Mouse (Mus musculus): ENCODE data around the gene Gpr146. TPM values are rescaled to one million over a fixed set of nuclear protein-coding genes. Genes with fewer than 3 reads are reported as not detected.

Gene Gpr146
- polyA plus RNA-seq, 2 experiments, result 1.9 to 2.3 TPM

DNA sequence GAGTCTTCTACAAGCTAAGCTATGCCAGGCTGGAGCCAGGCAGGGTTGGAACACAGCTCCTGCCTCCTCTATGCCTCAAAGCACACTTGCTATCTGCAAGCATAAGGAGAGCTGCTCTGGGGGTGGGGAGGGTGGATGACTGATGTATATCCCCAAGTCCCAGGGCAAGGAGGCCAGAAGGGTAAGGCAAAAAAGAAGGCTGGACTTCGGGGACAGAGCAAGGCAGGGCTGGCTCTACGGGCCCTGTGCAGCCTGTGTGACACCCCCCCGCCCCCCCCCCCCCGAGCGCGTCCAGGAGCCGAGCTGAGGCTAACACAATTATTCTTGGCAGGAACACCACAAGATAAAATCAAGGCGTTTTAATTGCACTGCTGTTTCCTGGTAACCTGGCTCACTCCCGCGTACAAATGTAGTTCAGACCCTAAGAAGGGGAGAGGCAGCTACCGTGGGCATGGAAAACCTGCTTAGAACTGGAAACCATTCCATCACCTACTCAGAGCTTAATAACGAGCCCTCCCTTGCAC is 52.4 kb downstream of the Gpr146 start:
- Histone ChIP-seq H3K27ac (replicated peaks; ENCODE audit: low read depth, low read length) (0 out of 2 replicates have a peak overlapping the region, but pooled peaks have one; percentile 13), H3K27me3 (ENCODE audit: control insufficient read depth, insufficient read depth, low read length) (no peaks in the 10 kb centered on the region), H3K4me2 (replicated peaks; ENCODE audit: low read depth, low read length, severe bottlenecking) (no peak overlapping the region), H3K9me3 (ENCODE audit: control insufficient read depth, low read length) (no peaks in the 10 kb centered on the region), H3K9ac (ENCODE audit: low read depth, low read length, severe bottlenecking) (no peak overlapping the region), H3K36me3 (ENCODE audit: control insufficient read depth, insufficient read depth, low read length) (no peaks in the 10 kb centered on the region; the same call in 1 of the 2 replicates), H3K4me1 (ENCODE audit: control insufficient read depth, insufficient read depth, low read length) (peaks cover 21% of the 10 kb centered on the region), H3K4me3 (replicated peaks; ENCODE audit: low read length) (no peak overlapping the region)
- WGBS, result 25% methylated on average over 12 of the region's 12 CpGs
- DNase-seq (ENCODE audit: low spot score) (no peak), ATAC-seq (ENCODE audit: low FRiP score, low read depth) (no peak)
- no peak for TF ChIP-seq POLR2A (IDR thresholded peaks at IDR 0.05; ENCODE audit: borderline replicate concordance, extremely low read depth, insufficient read depth, insufficient read length)

GRCm38 (mm10) chr5:139432333-139432732 is 54.8 kb downstream of the Gpr146 start:
- Histone ChIP-seq H3K27me3 (ENCODE audit: control insufficient read depth, insufficient read depth, low read length) (no peaks in the 10 kb centered on the region), H3K9me3 (ENCODE audit: control insufficient read depth, low read length) (no peaks in the 10 kb centered on the region), H3K9ac (ENCODE audit: low read depth, low read length, severe bottlenecking) (no peak overlapping the region), H3K4me3 (replicated peaks; ENCODE audit: low read length) (no peak overlapping the region), H3K4me2 (replicated peaks; ENCODE audit: low read depth, low read length, severe bottlenecking) (no peak overlapping the region), H3K27ac (replicated peaks; ENCODE audit: low read depth, low read length) (no peak overlapping the region), H3K4me1 (ENCODE audit: control insufficient read depth, insufficient read depth, low read length) (peaks cover 22% of the 10 kb centered on the region), H3K36me3 (ENCODE audit: control insufficient read depth, insufficient read depth, low read length) (no peaks in the 10 kb centered on the region)
- ATAC-seq (ENCODE audit: low FRiP score, low read depth) (no peak), DNase-seq (ENCODE audit: low spot score) (no peak)
- WGBS, result 56% methylated on average over 6 of the region's 6 CpGs
- no peak for TF ChIP-seq POLR2A (IDR thresholded peaks at IDR 0.05; ENCODE audit: borderline replicate concordance, extremely low read depth, insufficient read depth, insufficient read length)

- 63% methylated on average over 7 of the region's 7 CpGs for WGBS
Measured at GRCm38 (mm10) chr5:139432747-139433508, 55.4 kb downstream of the Gpr146 start.

DNA sequence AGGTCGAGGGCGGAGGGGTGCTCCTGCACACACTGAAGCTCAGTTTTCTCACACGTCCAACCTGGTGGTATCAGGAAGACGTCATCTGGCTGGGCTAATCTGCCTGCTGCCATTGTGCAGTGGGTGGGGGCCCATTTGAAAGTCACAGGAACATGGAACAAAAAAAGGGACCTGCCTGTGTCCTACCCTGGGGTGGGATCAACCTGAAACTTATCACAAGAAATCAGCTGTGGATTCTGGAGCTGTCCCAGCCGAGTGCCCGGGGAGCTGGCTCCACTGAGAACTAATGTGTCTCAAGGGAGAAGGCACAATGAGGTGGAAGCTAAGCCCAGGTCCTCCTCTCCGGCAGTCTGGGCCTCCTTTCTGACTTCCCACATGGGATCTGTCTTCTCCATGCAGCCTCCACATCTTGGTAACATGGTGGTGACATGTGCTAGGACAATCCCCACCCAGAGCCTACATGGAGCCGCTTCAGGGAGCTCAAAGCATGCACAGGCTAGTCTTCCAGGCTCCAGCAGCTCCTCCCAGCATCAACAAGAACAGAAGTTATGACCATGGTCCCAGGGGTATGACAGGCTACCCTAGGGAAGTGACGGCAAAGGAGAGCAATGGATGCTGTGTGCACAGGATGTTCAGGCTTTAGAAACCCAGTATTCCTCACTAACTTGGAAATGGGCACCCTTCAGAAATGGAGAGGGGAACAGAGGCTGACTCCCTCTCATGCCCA is 56.5 kb downstream of the Gpr146 start:
- Histone ChIP-seq H3K4me2 (replicated peaks; ENCODE audit: low read depth, low read length, severe bottlenecking) (no peak overlapping the region), H3K27me3 (ENCODE audit: control insufficient read depth, insufficient read depth, low read length) (no peaks in the 10 kb centered on the region), H3K4me1 (ENCODE audit: control insufficient read depth, insufficient read depth, low read length) (peaks cover 19% of the 10 kb centered on the region), H3K27ac (replicated peaks; ENCODE audit: low read depth, low read length) (no peak overlapping the region), H3K4me3 (replicated peaks; ENCODE audit: low read length) (no peak overlapping the region), H3K9ac (ENCODE audit: low read depth, low read length, severe bottlenecking) (no peak overlapping the region), H3K9me3 (ENCODE audit: control insufficient read depth, low read length) (no peaks in the 10 kb centered on the region), H3K36me3 (ENCODE audit: control insufficient read depth, insufficient read depth, low read length) (no peaks in the 10 kb centered on the region)
- no peak for DNase-seq (ENCODE audit: low spot score)
- WGBS, result 85% methylated on average over 9 of the region's 9 CpGs
- TF ChIP-seq POLR2A (IDR thresholded peaks at IDR 0.05; ENCODE audit: borderline replicate concordance, extremely low read depth, insufficient read depth, insufficient read length), result no peak
- ATAC-seq (ENCODE audit: low FRiP score, low read depth), result no peak

More at GRCm38 (mm10) chr5:139432747-139433508, 55.4 kb downstream of the Gpr146 start:
- ATAC-seq (ENCODE audit: low FRiP score, low read depth) (no peak), DNase-seq (ENCODE audit: low spot score) (no peak)
- no peak overlapping the region for H3K9ac ChIP-seq (ENCODE audit: low read depth, low read length, severe bottlenecking)
- H3K27ac ChIP-seq (replicated peaks; ENCODE audit: low read depth, low read length), result no peak overlapping the region
- H3K36me3 ChIP-seq (ENCODE audit: control insufficient read depth, insufficient read depth, low read length), result no peaks in the 10 kb centered on the region
- peaks cover 21% of the 10 kb centered on the region for H3K4me1 ChIP-seq (ENCODE audit: control insufficient read depth, insufficient read depth, low read length)
- no peaks in the 10 kb centered on the region for H3K27me3 ChIP-seq (ENCODE audit: control insufficient read depth, insufficient read depth, low read length)
- TF ChIP-seq POLR2A (IDR thresholded peaks at IDR 0.05; ENCODE audit: borderline replicate concordance, extremely low read depth, insufficient read depth, insufficient read length), result no peak
- H3K9me3 ChIP-seq (ENCODE audit: control insufficient read depth, low read length), result no peaks in the 10 kb centered on the region
- H3K4me2 ChIP-seq (replicated peaks; ENCODE audit: low read depth, low read length, severe bottlenecking), result no peak overlapping the region
- H3K4me3 ChIP-seq (replicated peaks; ENCODE audit: low read length), result no peak overlapping the region

GRCm38 (mm10) chr5:139434940-139435339 is 57.4 kb downstream of the Gpr146 start:
- Histone ChIP-seq H3K27me3 (ENCODE audit: control insufficient read depth, insufficient read depth, low read length) (no peaks in the 10 kb centered on the region), H3K4me1 (ENCODE audit: control insufficient read depth, insufficient read depth, low read length) (peaks cover 14% of the 10 kb centered on the region), H3K4me2 (replicated peaks; ENCODE audit: low read depth, low read length, severe bottlenecking) (no peak overlapping the region), H3K36me3 (ENCODE audit: control insufficient read depth, insufficient read depth, low read length) (no peaks in the 10 kb centered on the region), H3K9me3 (ENCODE audit: control insufficient read depth, low read length) (no peaks in the 10 kb centered on the region), H3K9ac (ENCODE audit: low read depth, low read length, severe bottlenecking) (no peak overlapping the region), H3K27ac (replicated peaks; ENCODE audit: low read depth, low read length) (0 out of 2 replicates have a peak overlapping the region, but pooled peaks have one; percentile 26), H3K4me3 (replicated peaks; ENCODE audit: low read length) (no peak overlapping the region)
- 55% methylated on average over 8 of the region's 8 CpGs for WGBS
- peak; percentile 75 for ATAC-seq (ENCODE audit: low FRiP score, low read depth)
- no peak for TF ChIP-seq POLR2A (IDR thresholded peaks at IDR 0.05; ENCODE audit: borderline replicate concordance, extremely low read depth, insufficient read depth, insufficient read length)
- peak; percentile 29 for DNase-seq (ENCODE audit: low spot score)

Data from limb, embryonic 14.5 days (tissue).